10 mouse cellular contexts compared by ENCODE assay signal in genomic region chr8:84739401-84739742, GRCm38 (mm10). TPM values are rescaled to one million over a fixed set of nuclear protein-coding genes. Genes with fewer than 3 reads are reported as not detected.
A peak's percentile ranks its signal among the peaks of the same experiment; 100 is the strongest.
DNase-seq lines count a peak whose midpoint lies in the region; ATAC-seq and TF ChIP-seq lines count a peak whose summit lies in the region.
"Had no signal": no experiment of that assay in that cellular context is flagged by ENCODE, and none has a peak within 500 bp of the region (broad histone marks: within the 10 kb centered on the region; RNA-seq: fewer than 3 reads in every experiment).

No protein-coding gene starts in this region.

- H3K4me3 ChIP-seq in hindbrain, embryonic 10.5 days: no peak overlapping the region
- H3K4me3 ChIP-seq in hindbrain, embryonic 11.5 days (ENCODE audit: low read depth, low read length): no peak overlapping the region
- no peak overlapping the region for H3K4me3 ChIP-seq in cortical plate, adult 2 months (ENCODE audit: insufficient read depth, low read length)
- H3K4me3 ChIP-seq in forebrain, embryonic 11.5 days (ENCODE audit: low read depth, low read length): no peak overlapping the region
- H3K4me3 ChIP-seq in limb, embryonic 12.5 days (replicated peaks): no peak overlapping the region
- H3K4me3 ChIP-seq: kidney, embryonic 15.5 days had no signal

- H3K27me3 ChIP-seq in hindbrain, embryonic 10.5 days (ENCODE audit: insufficient read depth, poor library complexity, severe bottlenecking): peaks cover 100% of the 10 kb centered on the region
- H3K27me3 ChIP-seq in hindbrain, embryonic 11.5 days (ENCODE audit: control insufficient read depth, insufficient read depth, low read length): peaks cover 98% of the 10 kb centered on the region
- H3K27me3 ChIP-seq in forebrain, embryonic 11.5 days (ENCODE audit: control insufficient read depth, insufficient read depth, low read length): peaks cover 74% of the 10 kb centered on the region
- H3K27me3 ChIP-seq in limb, embryonic 12.5 days: peaks cover 52% of the 10 kb centered on the region

- no peak for TF ChIP-seq POLR2A in cortical plate, adult 2 months (IDR thresholded peaks at IDR 0.05; ENCODE audit: extremely low read depth, insufficient read depth, low read length)

- TF ChIP-seq CTCF in cortical plate, adult 2 months (IDR thresholded peaks at IDR 0.05; ENCODE audit: extremely low read depth, insufficient read depth, low read length): no peak

- no peak for DNase-seq in hindbrain, embryonic 10.5 days (ENCODE audit: low spot score)
- no peak for DNase-seq in hindbrain, embryonic 11.5 days (ENCODE audit: low spot score)
- no peak for DNase-seq in forebrain, embryonic 11.5 days (ENCODE audit: low spot score)
- DNase-seq in natural killer cell, adult 2 months (ENCODE audit: low spot score in 2 of 2): no peak
- DNase-seq in embryo, embryonic 10 days (ENCODE audit: low spot score): no peak
- DNase-seq: gastrocnemius, postnatal 14 days; liver, postnatal 0 days had no signal

- H3K4me2 ChIP-seq in hindbrain, embryonic 11.5 days (replicated peaks; ENCODE audit: low read depth, low read length): no peak overlapping the region
- H3K4me2 ChIP-seq in forebrain, embryonic 11.5 days (ENCODE audit: low read depth, low read length, severe bottlenecking): no peak overlapping the region
- H3K4me2 ChIP-seq in limb, embryonic 12.5 days: no peak overlapping the region
- H3K4me2 ChIP-seq: kidney, embryonic 15.5 days had no signal

- H3K36me3 ChIP-seq in hindbrain, embryonic 10.5 days: no peaks in the 10 kb centered on the region
- H3K36me3 ChIP-seq in hindbrain, embryonic 11.5 days (ENCODE audit: control insufficient read depth, insufficient read depth, low read length): no peaks in the 10 kb centered on the region
- no peaks in the 10 kb centered on the region for H3K36me3 ChIP-seq in forebrain, embryonic 11.5 days (ENCODE audit: control insufficient read depth, insufficient read depth, low read length)
- no peaks in the 10 kb centered on the region for H3K36me3 ChIP-seq in limb, embryonic 12.5 days
- H3K36me3 ChIP-seq: kidney, embryonic 15.5 days had no signal

- peaks cover 76% of the 10 kb centered on the region for H3K4me1 ChIP-seq in hindbrain, embryonic 10.5 days (replicated peaks)
- H3K4me1 ChIP-seq in hindbrain, embryonic 11.5 days (replicated peaks; ENCODE audit: control insufficient read depth, insufficient read depth, low read length): peaks cover 29% of the 10 kb centered on the region
- peaks cover 24% of the 10 kb centered on the region for H3K4me1 ChIP-seq in cortical plate, adult 2 months (ENCODE audit: control insufficient read depth, insufficient read depth, low read length)
- H3K4me1 ChIP-seq in forebrain, embryonic 11.5 days (replicated peaks; ENCODE audit: control insufficient read depth, insufficient read depth, low read length): peaks cover 52% of the 10 kb centered on the region
- peaks cover 96% of the 10 kb centered on the region for H3K4me1 ChIP-seq in limb, embryonic 12.5 days (replicated peaks)

- H3K27ac ChIP-seq in hindbrain, embryonic 10.5 days: peak overlapping the region; percentile 12; the same call in 1 of the 2 replicates
- H3K27ac ChIP-seq in hindbrain, embryonic 11.5 days (ENCODE audit: low read depth, low read length): no peak overlapping the region
- 0 out of 2 replicates have a peak overlapping the region, but pooled peaks have one; percentile 19 for H3K27ac ChIP-seq in cortical plate, adult 2 months (ENCODE audit: insufficient read depth, low read length)
- H3K27ac ChIP-seq in forebrain, embryonic 11.5 days (ENCODE audit: low read depth, low read length): no peak overlapping the region
- H3K27ac ChIP-seq in limb, embryonic 12.5 days: peak overlapping the region; percentile 100
- H3K27ac ChIP-seq: kidney, embryonic 15.5 days had no signal

- ATAC-seq in hindbrain, embryonic 11.5 days (ENCODE audit: low FRiP score): no peak
- ATAC-seq in forebrain, embryonic 11.5 days (replicated peaks; ENCODE audit: low FRiP score): no peak
- no peak for ATAC-seq in limb, embryonic 12.5 days (ENCODE audit: insufficient number of reproducible peaks, insufficient read depth, low FRiP score, low TSS enrichment, low read depth)
- ATAC-seq: liver, postnatal 0 days had no signal

- 3% methylated on average over 1 of the region's 1 CpGs for WGBS in hindbrain, embryonic 10.5 days
- 0% methylated on average over 1 of the region's 1 CpGs for WGBS in hindbrain, embryonic 11.5 days
- 0% methylated on average over 1 of the region's 1 CpGs for WGBS in forebrain, embryonic 11.5 days
- WGBS in limb, embryonic 12.5 days: 5% methylated on average over 1 of the region's 1 CpGs

- no peaks in the 10 kb centered on the region for H3K9me3 ChIP-seq in hindbrain, embryonic 10.5 days
- H3K9me3 ChIP-seq in hindbrain, embryonic 11.5 days (ENCODE audit: control insufficient read depth, low read length): no peaks in the 10 kb centered on the region
- H3K9me3 ChIP-seq in forebrain, embryonic 11.5 days (ENCODE audit: control insufficient read depth, low read length): no peaks in the 10 kb centered on the region
- H3K9me3 ChIP-seq in limb, embryonic 12.5 days: no peaks in the 10 kb centered on the region
- H3K9me3 ChIP-seq: kidney, embryonic 15.5 days had no signal

- H3K9ac ChIP-seq in hindbrain, embryonic 11.5 days (ENCODE audit: low read depth, low read length): no peak overlapping the region
- 0 out of 2 replicates have a peak overlapping the region, but pooled peaks have one; percentile 55 for H3K9ac ChIP-seq in forebrain, embryonic 11.5 days (ENCODE audit: low read length)
- H3K9ac ChIP-seq in limb, embryonic 12.5 days (replicated peaks): no peak overlapping the region; the same call in 1 of the 2 replicates
- H3K9ac ChIP-seq: kidney, embryonic 15.5 days; liver, postnatal 0 days had no signal

RNA-seq across cellular contexts. Expression of gene G430095P16Rik, which starts 16.6 kb away (rescaled TPM):
- 0.54 and 1.9 TPM in 2 replicates for polyA plus RNA-seq in hindbrain, embryonic 10.5 days (2016; fragmentation: Nextera tagmentation; extraction: Ambion mirVana)
- polyA plus RNA-seq in hindbrain, embryonic 11.5 days (2014; fragmentation: Nextera tagmentation; extraction: Ambion mirVana): 2.3 and 2.9 TPM in 2 replicates
- 0.30 and 0.42 TPM in 2 replicates for polyA plus RNA-seq in cortical plate, adult 2 months (2012; rRNA removed)
- 3.0 and 3.1 TPM in 2 replicates for polyA plus RNA-seq in forebrain, embryonic 11.5 days (2014; fragmentation: Nextera tagmentation; extraction: Ambion mirVana)
- 9.7 and 11.8 TPM in 2 replicates for polyA plus RNA-seq in limb, embryonic 12.5 days (2016; fragmentation: Nextera tagmentation; extraction: Ambion mirVana)

RNA-seq across cellular contexts. Expression of gene Lyl1, which starts 38.1 kb away (rescaled TPM):
- 5.6 and 6.5 TPM in 2 replicates for polyA plus RNA-seq in hindbrain, embryonic 10.5 days (2016; fragmentation: Nextera tagmentation; extraction: Ambion mirVana)
- 5.3 and 5.4 TPM in 2 replicates for polyA plus RNA-seq in hindbrain, embryonic 11.5 days (2014; fragmentation: Nextera tagmentation; extraction: Ambion mirVana)
- polyA plus RNA-seq in cortical plate, adult 2 months (2012; rRNA removed): 3.3 and 3.4 TPM in 2 replicates
- polyA plus RNA-seq in forebrain, embryonic 11.5 days (2014; fragmentation: Nextera tagmentation; extraction: Ambion mirVana): 5.0 and 5.7 TPM in 2 replicates
- polyA plus RNA-seq in limb, embryonic 12.5 days (2016; fragmentation: Nextera tagmentation; extraction: Ambion mirVana): 3.7 and 4.7 TPM in 2 replicates

RNA-seq across cellular contexts. Expression of gene Nacc1, which starts 51.7 kb away (rescaled TPM):
- polyA plus RNA-seq in hindbrain, embryonic 10.5 days (2016; fragmentation: Nextera tagmentation; extraction: Ambion mirVana): 25.2 and 28.9 TPM in 2 replicates
- polyA plus RNA-seq in hindbrain, embryonic 11.5 days (2014; fragmentation: Nextera tagmentation; extraction: Ambion mirVana): 19.7 and 20.5 TPM in 2 replicates
- 86.5 and 86.7 TPM in 2 replicates for polyA plus RNA-seq in cortical plate, adult 2 months (2012; rRNA removed)
- polyA plus RNA-seq in forebrain, embryonic 11.5 days (2014; fragmentation: Nextera tagmentation; extraction: Ambion mirVana): 34.6 and 37.7 TPM in 2 replicates
- polyA plus RNA-seq in limb, embryonic 12.5 days (2016; fragmentation: Nextera tagmentation; extraction: Ambion mirVana): 16.9 and 21.4 TPM in 2 replicates

RNA-seq across cellular contexts. Expression of gene Trmt1, which starts 53.3 kb away (rescaled TPM):
- 57.8 and 65.9 TPM in 2 replicates for polyA plus RNA-seq in hindbrain, embryonic 10.5 days (2016; fragmentation: Nextera tagmentation; extraction: Ambion mirVana)
- polyA plus RNA-seq in hindbrain, embryonic 11.5 days (2014; fragmentation: Nextera tagmentation; extraction: Ambion mirVana): 47.9 and 51.1 TPM in 2 replicates
- 145 and 185 TPM in 2 replicates for polyA plus RNA-seq in cortical plate, adult 2 months (2012; rRNA removed)
- 52.7 and 72.3 TPM in 2 replicates for polyA plus RNA-seq in forebrain, embryonic 11.5 days (2014; fragmentation: Nextera tagmentation; extraction: Ambion mirVana)
- polyA plus RNA-seq in limb, embryonic 12.5 days (2016; fragmentation: Nextera tagmentation; extraction: Ambion mirVana): 63.4 and 66.9 TPM in 2 replicates

Comparison
In these comparisons a context has a peak if more than half of its experiments do, and no peak if none do; other contexts are left out.
1. H3K27ac ChIP-seq: peak in hindbrain, embryonic 10.5 days (single experiment), cortical plate, adult 2 months (single experiment) and limb, embryonic 12.5 days (single experiment); none in hindbrain, embryonic 11.5 days (single experiment) and forebrain, embryonic 11.5 days (single experiment).